Mouse (Mus musculus) lung, adult 18-20 months (tissue): ENCODE data around the gene Dennd4c.
A peak's percentile ranks its signal among the peaks of the same experiment; 100 is the strongest.

Experiments
- DNase-seq, 2 experiments: peaks; one replicate each; pipeline ENCODE4 v3.0.0; 2022; ENCODE audit warnings: mixed read lengths in 2 of 2

Gene Dennd4c

DNA sequence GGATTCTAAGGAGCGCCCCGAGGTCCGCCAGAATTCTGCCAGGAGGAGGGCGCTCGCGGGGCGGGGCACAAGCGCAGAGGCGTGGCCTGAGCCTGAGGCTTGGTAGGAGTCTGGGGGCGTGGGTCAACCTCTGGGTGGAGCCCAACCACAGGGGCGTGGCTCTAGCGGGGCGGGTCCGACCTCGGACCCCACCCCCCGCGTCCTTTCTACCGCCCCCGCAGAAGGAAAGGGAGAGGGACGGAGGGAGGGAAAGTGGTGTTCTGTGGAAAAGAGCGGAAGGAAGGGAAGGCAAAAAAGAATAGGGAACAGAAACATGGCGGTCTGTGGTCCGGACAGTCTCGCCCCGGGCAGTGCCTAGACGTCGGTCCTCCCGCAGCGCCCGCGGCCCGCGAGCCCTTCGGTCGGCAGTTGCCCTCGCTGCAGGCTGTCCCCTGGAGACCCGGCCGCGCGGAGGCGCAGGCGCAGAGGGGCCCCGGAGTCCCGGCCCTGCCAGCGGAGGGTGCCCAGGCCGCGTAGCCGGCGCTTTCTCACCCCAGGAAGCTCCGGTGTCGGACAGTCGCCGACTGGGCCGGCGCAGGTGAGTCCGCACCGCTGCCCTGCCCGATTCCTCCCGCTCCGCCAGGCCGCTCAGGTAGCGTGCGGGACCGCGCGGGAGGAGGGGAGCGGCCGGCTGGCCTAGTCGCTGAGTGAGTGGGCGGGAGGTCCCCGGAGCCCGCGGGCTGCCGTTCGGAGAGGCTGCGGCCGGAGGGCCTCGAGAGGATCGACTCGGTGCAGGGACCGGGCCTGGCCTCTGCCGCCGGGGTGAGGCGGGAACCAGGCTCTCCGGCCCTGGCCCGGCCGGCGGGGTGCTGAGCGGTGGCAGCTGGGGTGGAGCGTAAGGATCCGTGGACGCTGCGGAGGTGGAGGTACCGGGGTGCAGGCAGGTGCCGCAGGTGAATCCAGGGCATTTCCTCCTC lies at the start of gene Dennd4c:
Dennd4c (plus strand) TSS at position 220 of the 956 bp plus-strand sequence.
- DNase-seq, result peak; percentile 94 to 96

DNA sequence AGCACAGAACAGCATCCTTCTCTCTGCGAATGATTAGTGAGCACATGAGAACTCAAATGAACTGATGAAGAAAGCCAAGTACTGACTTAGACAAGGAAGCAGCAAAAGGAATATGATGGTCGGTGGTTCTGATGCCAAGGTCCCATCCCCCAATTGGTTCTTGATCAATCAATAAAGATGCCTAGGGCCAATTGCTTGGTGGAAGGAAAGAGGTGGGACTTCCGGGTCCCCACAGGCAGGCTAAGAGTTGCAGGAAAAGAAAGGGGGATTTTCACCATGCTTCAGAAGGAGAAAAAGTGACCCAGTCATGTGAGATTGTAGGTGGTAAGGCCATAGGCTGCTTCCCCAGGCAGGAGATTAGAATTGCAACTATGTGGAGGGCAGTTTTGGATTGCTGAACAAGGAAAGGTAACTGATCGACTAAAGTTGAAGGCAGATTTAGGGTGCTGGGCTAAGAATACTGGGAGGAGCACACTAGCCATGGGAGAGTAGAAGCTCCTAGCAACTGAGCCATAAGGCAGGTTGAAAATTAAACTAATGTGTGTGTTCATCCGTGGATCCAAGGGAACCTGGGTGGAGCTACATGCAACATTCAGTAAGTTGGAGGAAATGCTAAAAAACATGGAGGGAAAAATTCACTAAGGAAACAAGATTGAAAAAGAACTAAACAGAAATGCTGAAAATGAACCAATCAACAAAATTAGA lies 49.0 kb upstream of the Dennd4c start:
- DNase-seq, result no peak

DNA sequence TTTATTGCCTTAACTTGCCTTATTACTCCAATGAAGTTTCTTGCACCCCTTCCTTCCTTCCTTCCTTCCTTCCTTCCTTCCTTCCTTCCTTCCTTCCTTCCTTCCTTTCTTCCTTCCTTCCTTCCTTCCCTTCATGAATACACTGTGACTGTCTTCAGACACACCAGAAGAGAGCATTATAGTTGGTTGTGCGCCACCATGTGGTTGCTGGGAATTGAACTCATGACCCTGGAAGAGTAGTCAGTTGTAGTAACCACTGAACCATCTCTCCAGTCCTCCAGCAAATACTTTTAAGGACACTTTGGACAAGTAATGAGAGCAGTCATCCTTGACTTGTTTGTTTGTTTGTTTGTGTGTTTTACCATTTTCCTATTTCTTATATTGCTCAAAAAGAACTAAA lies 39.6 kb upstream of the Dennd4c start:
- no peak for DNase-seq

DNA sequence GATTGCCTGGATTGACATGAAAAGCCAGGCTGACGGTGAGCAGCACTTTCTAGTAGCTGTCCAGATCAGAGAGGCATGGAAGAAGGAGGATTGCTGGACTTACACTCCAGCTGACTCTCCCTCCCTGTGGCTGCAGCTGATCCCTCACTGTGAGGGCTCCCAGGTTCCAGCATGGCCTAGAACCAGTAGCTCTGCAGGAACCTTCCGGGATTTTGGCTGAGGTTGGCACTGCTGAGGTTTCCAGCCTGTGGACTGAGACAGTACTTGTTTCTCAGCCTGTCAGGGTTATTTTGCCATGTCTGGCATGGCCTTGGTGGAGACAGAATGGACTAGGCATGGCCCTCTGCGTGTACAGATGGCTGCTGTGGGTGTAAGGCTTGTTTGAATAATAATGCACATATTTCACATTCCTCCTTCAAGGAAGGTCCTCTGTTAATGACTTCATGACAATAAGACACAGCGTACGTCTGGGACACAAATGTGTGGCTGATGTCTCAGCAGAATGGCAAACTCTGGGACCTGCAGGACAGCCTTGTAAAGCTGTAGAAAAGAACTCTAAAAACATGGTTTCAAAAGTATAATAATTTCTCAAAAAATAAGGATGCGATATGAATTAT lies 38.2 kb upstream of the Dennd4c start:
- no peak for DNase-seq

DNA sequence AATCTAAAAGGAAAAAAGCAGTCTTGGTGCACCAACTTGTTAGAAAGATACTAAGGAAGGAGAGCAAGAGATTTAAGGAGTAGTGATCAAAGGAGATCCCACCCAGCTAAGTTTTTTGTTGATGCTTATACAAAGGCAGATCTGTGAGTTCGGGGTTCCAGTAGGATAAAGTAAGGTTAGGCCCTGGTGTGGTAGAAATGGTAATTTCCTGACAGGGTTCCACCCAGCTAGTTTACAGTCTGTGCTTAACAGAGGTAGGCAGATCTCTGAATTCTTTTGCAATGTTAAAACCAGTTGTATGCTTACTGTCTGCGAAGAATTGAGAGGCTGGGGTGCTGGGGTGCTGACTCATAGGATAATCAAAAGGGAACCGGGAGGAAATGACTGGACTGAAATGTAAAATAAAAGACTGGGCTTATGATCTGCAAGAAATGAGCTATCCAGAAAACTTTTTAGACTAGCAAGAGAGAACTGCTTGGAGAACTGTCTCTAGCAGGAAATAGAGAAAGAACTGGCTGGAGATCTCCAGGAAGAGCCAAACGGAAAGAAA lies 37.6 kb upstream of the Dennd4c start:
- no peak for DNase-seq

DNA sequence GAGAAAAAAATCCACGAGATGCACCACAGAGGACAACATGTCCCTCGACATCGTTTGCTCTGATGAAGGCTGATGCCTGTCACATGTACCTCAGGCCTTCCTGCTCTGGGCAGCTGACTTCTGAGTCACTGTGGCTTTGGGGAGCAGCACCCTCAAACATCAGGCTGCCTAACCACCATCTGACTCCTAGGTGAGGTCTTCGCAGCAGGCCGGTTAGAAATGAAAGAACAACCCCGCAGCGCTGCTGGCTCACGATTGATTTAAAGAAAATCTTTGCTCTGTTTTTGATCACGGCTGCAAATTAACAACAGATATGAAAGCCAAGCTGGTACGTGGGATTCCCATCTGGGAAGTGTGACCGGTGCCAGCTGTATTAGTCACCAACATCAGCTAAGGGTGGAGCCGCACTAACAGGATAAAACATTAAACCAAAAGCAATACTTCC lies 35.6 kb upstream of the Dennd4c start:
- peak; percentile 53 to 55 for DNase-seq

DNA sequence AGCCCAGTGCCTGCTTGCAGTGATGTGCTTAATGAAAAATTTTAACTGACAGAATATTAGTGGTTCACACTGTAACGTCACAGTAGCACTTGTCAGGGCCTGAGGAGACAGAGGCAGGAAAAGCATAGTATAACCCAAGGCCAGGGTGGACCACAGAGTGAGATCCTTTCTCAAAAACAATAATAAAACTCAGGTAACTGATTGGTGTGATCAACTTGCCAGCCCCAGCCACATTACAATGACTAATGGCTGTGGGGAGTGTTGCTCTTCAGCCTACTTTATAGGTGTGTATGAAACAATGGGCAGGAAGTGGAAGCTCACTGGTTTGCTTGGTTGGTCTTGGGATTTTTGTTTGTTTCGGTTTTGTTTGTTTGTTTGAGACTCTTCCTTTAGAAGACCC lies 34.8 kb upstream of the Dennd4c start:
- no peak for DNase-seq

DNA sequence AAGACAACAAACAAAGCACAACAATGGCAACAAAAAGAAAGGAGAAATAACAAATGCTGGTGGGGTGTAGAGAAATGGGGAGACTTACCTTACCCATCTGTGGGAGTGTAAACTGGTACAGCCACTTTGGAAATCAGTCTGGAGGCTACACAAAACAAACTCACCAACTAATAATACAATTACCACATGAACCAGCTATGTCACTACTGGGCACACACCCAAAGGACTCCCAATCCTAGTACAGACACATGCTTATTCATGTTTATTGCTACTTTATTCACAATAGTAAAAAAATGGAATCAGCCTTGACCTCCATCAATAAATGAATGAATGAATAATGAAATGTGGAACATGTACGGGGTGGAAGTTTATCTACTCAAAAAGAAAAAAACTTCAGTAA lies 33.0 kb upstream of the Dennd4c start:
- no peak for DNase-seq

DNA sequence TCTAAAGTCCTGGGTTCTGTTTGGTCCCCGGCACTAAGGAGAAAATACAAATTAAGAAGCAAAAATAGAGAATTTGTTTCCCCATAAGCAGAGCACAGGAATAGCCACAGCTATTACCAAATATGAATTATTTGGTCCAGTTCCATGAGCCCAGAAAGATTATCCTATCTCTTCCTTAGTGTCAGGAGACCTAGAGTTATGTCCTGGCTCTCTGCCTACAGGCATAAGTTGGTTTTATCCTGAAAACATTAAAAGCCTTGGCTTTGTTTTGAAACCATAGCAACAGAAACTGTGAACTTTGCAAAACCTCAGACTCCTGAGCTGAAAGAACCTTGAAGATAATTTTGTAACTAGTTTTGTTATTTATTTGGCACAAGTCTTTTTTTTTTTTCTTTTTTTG lies 31.2 kb upstream of the Dennd4c start:
- no peak for DNase-seq

DNA sequence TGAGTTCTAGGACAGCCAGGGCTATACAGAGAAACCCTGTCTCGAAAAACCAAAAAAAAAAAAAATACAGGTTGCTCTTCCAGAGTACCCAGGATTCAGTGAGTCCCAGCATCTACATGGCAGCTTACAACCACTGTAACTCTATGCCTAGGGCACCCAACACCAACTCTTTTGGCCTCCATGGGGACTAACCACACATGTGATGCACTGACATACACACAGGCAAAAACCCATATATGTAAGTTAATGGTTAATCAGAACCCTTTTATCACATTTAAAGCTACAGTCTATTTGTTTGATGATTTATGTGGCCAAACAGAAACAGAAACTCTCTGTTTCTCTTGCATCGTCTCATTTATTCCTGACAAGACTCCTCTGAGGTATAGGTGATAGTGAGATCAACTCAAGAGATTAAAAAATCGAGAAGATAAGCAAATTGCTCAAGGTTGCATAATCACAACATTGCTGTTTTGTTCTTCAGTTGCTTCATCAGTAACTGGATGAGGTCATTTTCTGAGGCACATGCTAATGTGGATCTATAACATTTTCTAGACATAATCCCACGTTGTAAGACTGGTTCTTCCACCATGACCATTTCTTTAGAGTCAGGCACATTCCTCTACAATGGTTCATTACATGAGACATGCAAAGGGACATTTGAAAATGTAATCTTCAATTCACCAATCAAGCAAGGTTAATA lies 29.3 kb upstream of the Dennd4c start:
- no peak for DNase-seq

DNA sequence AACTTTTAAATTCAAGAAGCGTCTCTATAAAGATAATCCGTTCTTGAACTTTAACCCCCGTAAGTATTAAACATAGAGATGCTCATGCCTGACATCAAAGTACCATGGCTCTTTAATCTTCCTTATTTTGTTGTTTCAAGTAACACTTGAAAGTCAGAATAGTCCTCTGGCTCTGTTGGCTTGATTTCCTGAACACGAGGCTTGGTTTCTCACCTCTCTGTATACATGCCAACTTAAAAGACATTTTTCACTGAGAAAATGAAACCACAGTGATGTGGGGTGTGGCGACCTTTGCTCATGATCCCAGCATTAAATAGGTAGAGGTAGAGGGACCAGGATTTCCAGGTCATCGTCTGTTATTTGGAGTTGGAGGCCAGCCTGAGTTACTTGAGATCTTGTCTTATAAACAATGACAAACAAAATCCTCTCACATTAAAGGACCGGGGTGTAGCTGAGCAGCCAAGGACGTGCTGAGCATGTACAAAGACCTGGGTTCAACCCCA lies 26.4 kb upstream of the Dennd4c start:
- DNase-seq, result no peak

DNA sequence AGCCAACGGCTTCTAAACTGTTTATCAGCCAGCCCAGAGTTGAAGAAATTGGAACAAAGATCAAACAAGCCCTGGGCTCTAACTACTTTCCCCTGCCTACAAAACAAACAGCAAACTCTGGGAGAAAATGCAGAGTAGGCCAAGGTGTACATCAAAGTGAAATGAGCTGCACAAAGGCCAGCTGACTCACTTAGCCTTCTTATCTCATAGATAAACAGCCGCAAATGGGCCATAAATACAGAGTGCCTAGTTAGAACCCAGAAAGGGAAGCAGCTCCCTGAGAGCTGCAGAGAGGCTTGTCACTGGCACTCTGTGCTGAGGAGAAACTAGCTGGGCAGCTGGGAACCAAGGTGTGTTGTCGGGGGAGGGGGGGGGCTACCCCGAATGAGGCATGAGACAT lies 23.2 kb upstream of the Dennd4c start:
- no peak for DNase-seq

DNA sequence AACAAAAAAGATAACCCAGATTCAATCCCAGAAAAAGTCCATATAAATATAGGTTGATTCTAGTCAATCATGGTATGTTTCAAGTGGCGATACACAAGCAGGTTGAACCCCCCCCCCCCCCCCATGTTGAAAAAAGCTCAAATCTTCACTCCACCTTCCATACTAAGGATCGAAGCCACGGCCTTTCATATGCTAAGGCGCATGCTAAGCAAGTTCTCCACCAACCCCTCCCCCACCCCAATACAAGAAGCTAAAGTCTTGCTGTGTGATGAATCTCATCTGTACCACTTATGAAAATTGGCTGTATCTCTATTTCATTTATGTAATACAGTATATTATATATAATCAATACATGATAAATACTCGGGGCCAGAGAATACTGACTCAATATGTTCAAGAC lies 22.2 kb upstream of the Dennd4c start:
- DNase-seq, result no peak

DNA sequence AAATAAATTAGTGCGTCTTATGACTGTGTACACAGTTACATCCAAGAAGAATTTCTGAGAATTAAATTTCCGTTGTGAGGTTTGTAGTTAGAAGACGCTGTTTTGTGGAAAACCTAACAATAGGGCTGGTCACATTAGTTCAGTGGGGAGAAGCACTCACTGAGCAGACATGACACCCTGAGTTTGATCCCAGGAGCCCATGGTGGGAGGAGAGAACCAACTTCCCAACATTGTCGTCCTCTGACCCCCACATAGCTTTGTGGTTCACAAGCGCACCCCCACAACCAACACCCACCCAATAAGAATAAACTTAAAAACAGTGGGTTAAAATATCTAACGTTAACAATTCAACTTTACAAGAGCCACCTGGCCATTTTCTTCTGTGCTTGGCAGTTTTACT lies 18.5 kb upstream of the Dennd4c start:
- DNase-seq, result no peak

DNA sequence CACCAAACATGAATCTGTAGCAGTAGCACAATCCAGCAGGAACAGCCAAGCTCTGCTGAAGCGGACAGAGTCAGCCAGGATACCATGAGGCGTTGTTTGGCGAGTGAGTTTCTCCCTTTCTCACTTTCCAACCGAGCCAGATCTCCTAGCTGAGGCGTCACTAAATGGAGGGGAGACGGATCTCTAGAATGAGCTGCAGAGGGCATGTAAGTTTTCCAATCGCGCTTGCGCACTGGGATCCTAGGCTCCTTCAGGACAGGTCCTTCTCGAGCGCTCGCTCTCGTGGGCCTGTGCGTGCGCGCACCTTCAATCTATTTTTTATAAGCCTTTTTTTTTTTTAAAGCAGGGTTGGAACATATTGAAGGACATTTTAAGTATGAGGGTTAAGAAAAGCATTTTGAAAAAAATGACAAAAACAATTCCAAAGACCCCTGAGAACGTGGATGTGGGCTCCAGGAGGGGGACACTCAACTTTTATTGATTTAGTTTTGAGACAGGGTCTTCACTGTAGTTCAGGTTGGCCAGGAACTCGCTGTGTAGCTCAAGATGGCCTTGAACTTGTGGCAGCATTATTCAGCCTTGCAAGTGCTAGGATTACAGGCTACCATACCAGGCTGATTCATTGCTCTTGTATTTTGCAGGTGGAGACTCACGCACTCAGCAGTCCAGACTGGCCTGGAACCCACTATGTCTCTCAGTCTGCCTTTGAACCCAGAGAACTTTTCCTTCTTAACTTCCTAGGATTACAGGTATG lies 14.1 kb upstream of the Dennd4c start:
- no peak for DNase-seq

DNA sequence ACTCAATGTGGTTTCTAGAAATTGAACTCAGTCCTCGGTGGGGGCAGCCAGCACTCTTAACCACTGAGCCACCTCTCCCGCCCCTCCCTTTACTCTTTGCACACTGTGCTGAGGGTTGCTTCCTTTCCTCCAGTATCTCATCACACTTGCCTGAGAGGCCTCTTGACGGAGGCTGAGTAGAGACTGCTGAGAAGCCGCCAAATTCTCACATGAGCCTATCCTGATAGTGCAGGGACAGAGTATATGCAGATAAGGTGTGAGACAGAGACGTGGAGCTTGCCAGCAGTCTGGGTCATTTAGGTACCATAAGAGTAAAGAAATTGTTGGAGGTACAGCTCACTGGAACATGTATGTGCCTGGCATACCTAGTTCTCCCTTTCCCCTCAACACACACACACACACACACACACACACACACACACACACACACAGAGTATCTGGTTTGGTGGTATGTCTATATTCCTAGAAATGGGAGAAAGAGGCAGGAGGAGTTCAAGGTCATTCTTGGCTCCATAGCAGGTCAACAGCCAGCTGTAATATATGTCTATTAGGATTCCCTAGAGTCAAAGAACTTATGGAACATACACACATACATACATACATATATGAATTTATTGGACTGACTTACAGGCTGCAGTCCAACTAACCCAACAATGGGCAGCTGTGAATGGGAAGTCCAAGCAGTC lies 8.9 kb upstream of the Dennd4c start:
- DNase-seq, result no peak

DNA sequence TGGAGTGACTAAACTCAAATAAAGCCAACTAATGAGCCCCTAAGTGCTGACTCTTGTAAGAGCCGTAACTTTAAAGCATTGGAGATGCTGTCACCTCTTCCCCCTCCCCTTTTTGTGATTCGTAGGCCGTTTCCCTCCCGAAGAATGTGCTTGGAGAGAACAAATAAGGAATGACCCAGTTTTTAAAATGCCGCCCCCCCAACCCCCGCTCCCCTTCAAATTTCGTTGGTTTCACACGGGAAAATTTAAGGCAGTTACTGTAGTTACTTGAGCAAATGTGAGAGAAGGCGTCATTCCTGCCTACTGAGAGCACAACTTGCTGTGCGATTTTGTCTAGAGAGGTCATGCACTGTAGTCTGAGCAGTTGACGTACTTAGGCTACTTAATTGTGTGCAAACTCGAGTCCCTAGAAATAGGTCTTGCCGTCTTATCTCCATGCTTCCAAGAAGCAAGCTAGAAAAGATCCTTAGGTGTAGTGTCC lies 1.0 kb downstream of the Dennd4c start:
- DNase-seq, result peak in 1 of 2 experiments; percentile 20

DNA sequence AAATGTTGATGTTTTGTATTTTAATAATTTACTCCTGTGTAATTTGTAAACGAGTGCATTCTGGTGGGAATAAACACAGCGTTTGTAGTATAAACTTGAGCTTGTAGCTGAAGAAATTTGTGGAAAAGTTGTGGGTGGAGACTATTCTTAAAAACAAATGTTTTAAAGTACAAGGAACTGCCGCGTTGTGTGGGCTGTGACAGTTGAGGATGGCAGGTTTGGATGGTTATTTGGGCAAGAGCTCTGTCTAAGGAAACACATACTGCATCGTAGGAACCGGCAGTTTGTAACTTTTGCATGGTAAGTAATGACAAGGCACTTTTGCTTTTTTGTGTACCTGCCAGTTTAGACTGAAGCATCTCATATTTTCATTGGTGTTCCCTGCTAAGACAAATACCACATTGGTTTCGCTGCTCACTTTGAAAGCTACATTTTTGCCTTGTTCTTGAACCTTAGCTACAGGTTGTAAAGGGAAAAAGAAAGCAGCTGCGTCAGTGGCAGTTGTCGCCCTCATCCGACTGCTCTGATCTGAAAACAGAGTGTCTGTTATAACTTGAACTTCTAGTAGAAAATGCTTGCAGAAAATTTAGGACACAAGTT lies 2.1 kb downstream of the Dennd4c start:
- DNase-seq, result no peak

DNA sequence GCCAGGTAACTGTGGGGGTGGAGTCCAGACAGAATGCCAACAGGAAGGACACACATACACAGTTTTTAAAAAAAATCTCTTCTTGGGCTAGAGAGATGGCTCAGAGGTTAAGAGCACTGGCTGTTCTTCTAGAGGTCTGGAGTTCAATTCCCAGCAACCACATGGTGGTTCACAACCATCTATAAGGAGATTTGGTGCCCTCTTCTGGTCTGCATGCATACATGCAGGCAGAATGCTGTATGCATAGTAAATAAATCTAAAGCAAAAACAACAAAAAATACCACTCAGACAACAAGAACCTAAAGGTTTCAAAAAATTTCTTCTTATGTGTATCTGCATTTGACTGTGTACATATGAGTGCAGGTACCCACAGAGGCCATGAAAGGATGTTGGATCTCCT lies 16.0 kb downstream of the Dennd4c start:
- no peak for DNase-seq

DNA sequence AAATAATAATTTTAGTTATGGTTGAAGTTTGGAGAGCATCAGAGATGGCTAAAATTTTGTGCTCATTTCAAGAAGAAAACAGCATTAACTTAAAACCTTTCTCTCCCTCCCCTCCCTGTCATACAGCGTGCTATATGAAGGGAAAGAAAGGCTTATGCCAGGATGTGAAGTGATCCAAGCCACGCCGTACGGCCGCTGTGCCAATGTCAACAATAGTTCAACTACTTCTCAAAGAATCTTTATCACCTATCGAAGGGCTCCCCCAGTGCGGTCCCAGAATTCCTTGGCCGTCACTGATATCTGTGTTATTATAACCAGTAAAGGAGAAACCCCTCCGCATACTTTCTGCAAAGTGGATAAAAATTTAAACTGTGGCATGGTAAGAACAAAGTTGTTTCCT lies 29.2 kb downstream of the Dennd4c start:
- peak; percentile 18 to 34 for DNase-seq
